Mouse (Mus musculus) heart, postnatal 0 days (tissue): ENCODE data around the gene Vps33b. TPM values are rescaled to one million over a fixed set of nuclear protein-coding genes. Genes with fewer than 3 reads are reported as not detected.

Experiments
- ATAC-seq: fragments of 200-750 bp; cut with Nextera tagmentation; 2 replicates; pipeline ENCODE4 v1.8.0; 2017; ENCODE audit warnings: low read depth, moderate number of reproducible peaks, moderate library complexity; ENCODE audit not compliant: insufficient read depth
- DNase-seq: peaks from one replicate; pipeline ENCODE4 v3.0.0-alpha.2; 2016; ENCODE audit warnings: low spot score
- H3K27ac ChIP-seq: fragments of 300-500 bp; sonication (generic); 2 replicates; pipeline ENCODE4 v1.5.1; 2014; ENCODE audit warnings: low read depth, mild to moderate bottlenecking
- H3K27me3 ChIP-seq: fragments of 300-500 bp; sonication (generic); 2 replicates; pipeline ENCODE4 v1.6.1; 2014; ENCODE audit warnings: low read length, mixed read lengths; ENCODE audit not compliant: control insufficient read depth, insufficient read depth
- H3K36me3 ChIP-seq: fragments of 300-500 bp; sonication (generic); replicated peaks from 2 replicates; pipeline ENCODE4 v1.6.1; 2014; ENCODE audit warnings: low read length, mixed read lengths; ENCODE audit not compliant: control insufficient read depth, insufficient read depth
- H3K4me1 ChIP-seq: fragments of 300-500 bp; sonication (generic); 2 replicates; pipeline ENCODE4 v1.6.1; 2014; ENCODE audit warnings: antibody characterized with exemption; ENCODE audit not compliant: control insufficient read depth, insufficient read depth
- H3K4me2 ChIP-seq: fragments of 300-500 bp; sonication (generic); 2 replicates; pipeline ENCODE4 v1.6.1; 2014; ENCODE audit warnings: low read depth, mild to moderate bottlenecking, low read length, moderate library complexity
- H3K4me3 ChIP-seq: fragments of 300-500 bp; sonication (generic); 2 replicates; pipeline ENCODE4 v1.5.1; 2014; ENCODE audit warnings: low read depth, low read length
- H3K9ac ChIP-seq: fragments of 300-500 bp; sonication (generic); replicated peaks from 2 replicates; pipeline ENCODE4 v1.6.1; 2014; ENCODE audit warnings: low read depth, low read length, mixed read lengths
- H3K9me3 ChIP-seq: fragments of 300-500 bp; sonication (generic); replicated peaks from 2 replicates; pipeline ENCODE4 v1.6.1; 2016; ENCODE audit warnings: low read length; ENCODE audit not compliant: control insufficient read depth
- CTCF ChIP-seq: IDR thresholded peaks from 2 replicates; pipeline ENCODE4 v1.5.1; 2016; ENCODE audit warnings: antibody characterized with exemption, control low read depth, low read depth
- EP300 ChIP-seq: IDR thresholded peaks from 2 replicates; pipeline ENCODE4 v1.6.1; 2016; ENCODE audit warnings: antibody characterized with exemption, low read depth
- WGBS: fragments of 180-500 bp; shearing (Covaris S2); extraction: QIAGEN DNeasy Blood & Tissue Kit; methylation state at CpG from one replicate; pipeline ENCODE4 v1.1.7; 2014; 5-methylcytosine and 5-hydroxymethylcytosine counted together
- polyA plus RNA-seq: library from polyadenylated mRNA; unstranded; fragments of >200 nt; fragmentation: Nextera tagmentation; extraction: Ambion mirVana; gene quantifications from 2 replicates; pipeline ENCODE4 v1.2.1, GENCODE M21; 2015
- total RNA-seq: library from RNA; depleted of rRNA; stranded (reverse); fragments of >200 nt; gene quantifications from 2 replicates; pipeline ENCODE4 v1.2.3, GENCODE M21; 2014; ENCODE audit warnings: low replicate concordance

Vps33b gene
- total and polyA plus RNA-seq, 2 experiments from 2014 or later, result 3.9 to 8.0 TPM

DNA sequence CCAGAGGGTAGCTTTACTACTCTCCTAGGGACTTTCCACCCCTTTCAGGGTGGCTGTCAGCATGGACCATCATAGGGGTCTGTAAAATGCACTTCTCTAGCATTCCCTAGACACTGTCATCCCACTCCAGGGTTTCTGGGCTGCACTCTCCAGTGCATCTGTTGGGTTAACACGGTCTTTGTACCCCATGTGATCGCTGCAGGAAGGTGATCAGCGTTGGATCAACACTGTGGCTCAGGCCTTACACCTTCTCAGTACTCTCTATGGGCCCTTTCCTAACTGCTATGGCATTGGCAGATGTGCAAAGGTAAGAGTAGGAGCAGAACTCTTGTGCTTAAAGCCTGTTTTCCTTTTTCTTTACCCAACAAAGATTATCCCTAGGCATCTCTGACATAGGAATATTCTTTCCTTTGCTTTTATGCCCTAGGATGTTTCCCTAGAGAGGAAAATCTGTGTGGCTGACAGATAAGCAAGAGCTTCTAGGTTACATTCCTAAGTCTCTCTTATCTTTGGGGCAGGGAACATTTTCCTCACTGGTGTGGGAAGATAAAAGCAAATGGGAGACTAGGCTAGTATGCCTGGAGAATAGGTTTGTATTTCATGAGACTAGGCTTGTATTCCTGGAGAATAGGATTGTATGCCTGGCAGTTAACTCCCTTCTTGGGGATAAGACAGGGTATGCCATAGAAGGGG, 13.9 kb downstream of the Vps33b start:
- TF ChIP-seq CTCF, result no peak
- TF ChIP-seq EP300, result no peak
- H3K36me3 ChIP-seq, result peaks cover 81% of the 10 kb centered on the region
- no peak overlapping the region for H3K4me3 ChIP-seq
- WGBS, result 61% methylated on average over 3 of the region's 3 CpGs
- no peak overlapping the region for H3K4me2 ChIP-seq
- H3K27ac ChIP-seq, result no peak overlapping the region
- H3K9ac ChIP-seq, result no peak overlapping the region
- H3K27me3 ChIP-seq, result no peaks in the 10 kb centered on the region
- H3K9me3 ChIP-seq, result no peaks in the 10 kb centered on the region
- H3K4me1 ChIP-seq, result no peaks in the 10 kb centered on the region
- ATAC-seq (no peak), DNase-seq (no peak)

DNA sequence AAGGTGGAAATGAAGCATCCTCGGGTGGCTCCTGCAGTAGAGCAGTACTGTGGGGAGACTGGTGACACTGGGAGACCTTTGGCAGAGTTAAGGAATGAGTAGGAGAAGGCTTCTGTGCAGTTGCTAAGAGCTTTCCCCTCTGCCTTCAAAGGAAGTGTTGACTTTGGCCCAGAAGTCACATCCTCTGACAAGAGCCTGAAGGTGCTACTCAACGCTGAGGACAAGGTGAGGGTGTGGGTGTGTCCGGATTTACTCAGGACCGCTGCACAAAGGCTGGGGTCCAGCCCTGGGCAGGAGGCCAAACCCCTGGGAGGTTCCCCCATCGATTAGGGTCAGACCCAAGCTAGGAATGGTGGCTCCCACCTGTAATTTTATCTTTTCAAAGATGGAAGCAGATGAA, 14.9 kb downstream of the Vps33b start:
- Histone ChIP-seq H3K9ac (no peak overlapping the region), H3K4me2 (no peak overlapping the region), H3K36me3 (peaks cover 74% of the 10 kb centered on the region), H3K9me3 (no peaks in the 10 kb centered on the region), H3K4me1 (no peaks in the 10 kb centered on the region), H3K27me3 (no peaks in the 10 kb centered on the region), H3K4me3 (no peak overlapping the region), H3K27ac (no peak overlapping the region)
- 72% methylated on average over 5 of the region's 5 CpGs for WGBS
- ATAC-seq, result no peak
- TF ChIP-seq EP300 (no peak), CTCF (no peak)
- no peak for DNase-seq

DNA sequence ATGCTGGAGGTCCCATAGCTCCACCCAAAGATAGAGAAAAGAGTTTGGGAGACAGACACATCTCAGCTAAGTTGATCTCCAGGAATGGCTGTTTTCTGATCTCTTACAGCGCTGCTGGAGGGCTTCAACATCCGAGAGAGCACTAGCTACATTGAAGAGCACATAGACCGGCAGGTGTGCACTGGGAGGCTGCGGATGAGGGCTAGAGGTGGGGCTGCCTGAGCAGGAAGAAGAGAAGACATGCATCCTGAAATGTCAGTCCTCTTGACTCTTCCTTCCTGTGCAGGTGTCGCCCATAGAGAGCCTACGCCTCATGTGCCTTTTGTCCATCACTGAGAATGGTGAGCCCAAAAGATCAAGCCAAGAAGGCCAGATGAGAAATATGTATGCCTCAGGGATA, 16.3 kb downstream of the Vps33b start:
- no peaks in the 10 kb centered on the region for H3K4me1 ChIP-seq
- DNase-seq (no peak), ATAC-seq (no peak)
- 91% methylated on average over 6 of the region's 6 CpGs for WGBS
- H3K9me3 ChIP-seq, result no peaks in the 10 kb centered on the region
- H3K27me3 ChIP-seq, result no peaks in the 10 kb centered on the region
- H3K36me3 ChIP-seq, result peaks cover 75% of the 10 kb centered on the region
- no peak overlapping the region for H3K4me3 ChIP-seq
- no peak overlapping the region for H3K4me2 ChIP-seq
- no peak overlapping the region for H3K27ac ChIP-seq
- no peak for TF ChIP-seq EP300
- TF ChIP-seq CTCF, result no peak
- H3K9ac ChIP-seq, result no peak overlapping the region

DNA sequence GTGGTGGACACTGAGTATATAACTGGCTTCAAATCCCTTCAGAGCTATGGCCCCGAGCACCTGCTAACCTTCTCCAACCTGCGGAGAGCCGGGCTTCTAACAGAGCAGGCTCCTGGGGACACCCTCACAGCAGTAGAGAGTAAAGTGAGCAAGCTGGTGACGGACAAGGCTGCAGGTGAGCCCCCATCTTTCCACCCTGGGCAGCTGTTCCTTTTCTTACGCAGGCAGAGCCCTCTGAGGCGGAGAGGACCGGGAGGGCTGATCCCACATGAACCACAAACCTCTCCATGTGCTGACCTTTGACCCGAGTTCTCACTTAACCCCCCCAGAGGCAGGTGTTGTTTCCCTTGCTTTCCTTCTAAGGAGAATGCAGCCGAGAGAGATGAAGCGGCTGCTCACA, 18.3 kb downstream of the Vps33b start:
- ATAC-seq (no peak), DNase-seq (no peak)
- Histone ChIP-seq H3K27me3 (no peaks in the 10 kb centered on the region), H3K36me3 (peaks cover 73% of the 10 kb centered on the region), H3K4me1 (no peaks in the 10 kb centered on the region), H3K9me3 (no peaks in the 10 kb centered on the region), H3K27ac (no peak overlapping the region), H3K4me3 (no peak overlapping the region), H3K9ac (no peak overlapping the region), H3K4me2 (no peak overlapping the region)
- 91% methylated on average over 10 of the region's 10 CpGs for WGBS
- TF ChIP-seq CTCF (no peak), EP300 (no peak)

DNA sequence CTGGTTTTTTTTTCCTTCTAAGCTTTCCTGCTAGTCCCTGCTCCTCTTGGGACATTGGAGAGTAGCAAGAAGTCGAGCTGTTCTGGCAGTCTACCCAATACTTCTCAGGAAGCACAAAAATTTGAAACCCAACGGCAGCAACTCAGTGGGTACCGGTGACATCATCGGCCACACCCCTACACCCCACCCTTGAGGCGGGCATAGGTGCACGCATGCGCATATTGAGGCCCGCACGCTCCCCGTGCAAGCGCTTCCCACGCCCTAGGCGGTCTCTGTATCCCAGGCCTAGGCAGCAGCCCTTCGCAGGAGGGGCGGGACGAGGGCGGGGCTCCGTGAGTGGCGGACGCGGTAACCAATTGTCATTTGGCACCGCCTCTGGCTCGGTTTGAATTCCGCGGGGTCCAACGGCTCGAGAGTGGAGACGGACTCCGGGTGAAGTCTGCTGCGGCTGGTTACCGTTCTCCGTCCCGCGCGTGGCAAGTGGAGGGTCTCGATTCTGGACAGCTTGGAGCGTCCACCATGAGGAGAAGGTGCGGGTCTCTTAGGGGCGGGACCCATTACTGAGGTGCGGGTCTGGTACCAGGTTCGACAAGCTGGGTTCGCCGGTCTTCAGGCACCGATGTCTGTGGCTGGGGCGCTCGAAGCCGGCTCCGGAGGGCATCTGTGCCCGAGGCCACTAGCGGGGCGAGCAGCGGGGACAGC, 24.8 kb downstream of the Vps33b start, which contains the start of gene Prc1:
Gene Prc1, plus strand, starts transcription at position 389 of the 702 bp plus-strand sequence.
- WGBS, result 0% methylated on average over 52 of the region's 52 CpGs
- Histone ChIP-seq H3K36me3 (peaks cover 15% of the 10 kb centered on the region), H3K27me3 (no peaks in the 10 kb centered on the region), H3K4me1 (no peaks in the 10 kb centered on the region; the same call in 1 of the 2 replicates), H3K27ac (peak within 1 kb of the TSS; percentile 82), H3K9ac (peak within 1 kb of the TSS; percentile 79), H3K4me2 (peak within 1 kb of the TSS; percentile 90), H3K9me3 (no peaks in the 10 kb centered on the region), H3K4me3 (peak within 1 kb of the TSS; percentile 84)
- DNase-seq, result peak; percentile 96
- ATAC-seq, result peak; percentile 99
- TF ChIP-seq CTCF, result no peak
- no peak for TF ChIP-seq EP300
